Mouse (Mus musculus): ENCODE data around the gene Trim14.

GRCm38 (mm10) chr4:46502606-46503502, 33.1 kb downstream of the Trim14 start:
- TF ChIP-seq MAX (IDR thresholded peaks at IDR 0.05; ENCODE audit: low read length) (no peak), CTCF (conservative IDR thresholded peaks at IDR 0.05 in 1 of 2, IDR thresholded peaks at IDR 0.05 in 1 of 2; ENCODE audit: low read depth in 2 of 2, low read length in 2 of 2) (no peak), POLR2AphosphoS2 (IDR thresholded peaks at IDR 0.05; ENCODE audit: low read depth, low read length) (no peak; the same call in 1 of the 2 replicates)

Measured in CH12.LX (cell line).